In genomic region chr16:57231089-57231936, GRCm38 (mm10) we compare ENCODE assay signal across 8 mouse cellular contexts. TPM values are rescaled to one million over a fixed set of nuclear protein-coding genes. Genes with fewer than 3 reads are reported as not detected.
DNase-seq lines count a peak whose midpoint lies in the region; ATAC-seq and TF ChIP-seq lines count a peak whose summit lies in the region.

TSS of gene Tbc1d23 (minus strand) at chr16:57231504.

- TF ChIP-seq EP300 in heart, adult 2 months (IDR thresholded peaks at IDR 0.05; ENCODE audit: insufficient read depth, low read depth, low read length), result peak; percentile 71

- H3K79me2 ChIP-seq in heart, adult 2 months (replicated peaks; ENCODE audit: control insufficient read depth, insufficient read depth, low read length), result peaks cover 1% of the 10 kb centered on the region; the same call in 1 of the 2 replicates

- H3K9ac ChIP-seq in embryonic facial prominence, embryonic 14.5 days (ENCODE audit: low read depth, low read length), result peak within 1 kb of the TSS; percentile 87
- peak within 1 kb of the TSS; percentile 73 for H3K9ac ChIP-seq in heart, adult 2 months (ENCODE audit: low read depth, low read length)
- peak within 1 kb of the TSS; percentile 81 for H3K9ac ChIP-seq in limb, embryonic 13.5 days
- peak within 1 kb of the TSS; percentile 87 for H3K9ac ChIP-seq in midbrain, embryonic 16.5 days (ENCODE audit: low read depth, low read length)

- ATAC-seq in embryonic facial prominence, embryonic 14.5 days (ENCODE audit: low read depth), result peak; percentile 99
- ATAC-seq in limb, embryonic 13.5 days (ENCODE audit: low FRiP score, low read depth), result peak; percentile 99
- peak; percentile 100 for ATAC-seq in midbrain, embryonic 16.5 days

- intact Hi-C loops in heart, adult 2 months (cut with DNase I), result loop anchor here (5.0 to 10.0 kb wide), 3 partner anchors 109 to 1496 kb away; partner anchors contain the start of genes Cldnd1 and Tomm70a

- H3K9me3 ChIP-seq in embryonic facial prominence, embryonic 14.5 days (ENCODE audit: control insufficient read depth, low read length), result no peaks in the 10 kb centered on the region
- H3K9me3 ChIP-seq in limb, embryonic 13.5 days, result no peaks in the 10 kb centered on the region
- no peaks in the 10 kb centered on the region for H3K9me3 ChIP-seq in midbrain, embryonic 16.5 days (replicated peaks; ENCODE audit: control insufficient read depth, low read length, poor library complexity, severe bottlenecking)

- no peaks in the 10 kb centered on the region for H3K27me3 ChIP-seq in embryonic facial prominence, embryonic 14.5 days (replicated peaks; ENCODE audit: control insufficient read depth, insufficient read depth, low read length)
- no peaks in the 10 kb centered on the region for H3K27me3 ChIP-seq in heart, adult 2 months (ENCODE audit: control insufficient read depth, insufficient read depth, low read length)
- no peaks in the 10 kb centered on the region for H3K27me3 ChIP-seq in limb, embryonic 13.5 days
- H3K27me3 ChIP-seq in midbrain, embryonic 16.5 days (ENCODE audit: control insufficient read depth, insufficient read depth, low read depth, low read length), result no peaks in the 10 kb centered on the region

- peak; percentile 91 for TF ChIP-seq POLR2A in heart, adult 2 months (IDR thresholded peaks at IDR 0.05; ENCODE audit: insufficient read depth, low read depth, low read length)

- peak; percentile 100 for DNase-seq in 3T3-L1 (ENCODE audit: low read depth, low spot score)
- DNase-seq in adrenal gland, postnatal 4 days (ENCODE audit: low spot score in 2 of 2), result peak; percentile 95
- peak; percentile 99 for DNase-seq in embryonic facial prominence, embryonic 14.5 days (ENCODE audit: low spot score)
- DNase-seq in heart, adult 2 months, result peak; percentile 96 to 97
- DNase-seq in kidney, adult 8-10 months, result peak; percentile 97 to 99
- DNase-seq in spleen, postnatal 10 days (ENCODE audit: low spot score in 2 of 2), result peak; percentile 90 to 95

- H3K27ac ChIP-seq in embryonic facial prominence, embryonic 14.5 days (replicated peaks; ENCODE audit: low read depth, low read length), result peak within 1 kb of the TSS; percentile 61
- H3K27ac ChIP-seq in heart, adult 2 months, result peak within 1 kb of the TSS; percentile 88
- peak within 1 kb of the TSS; percentile 67 for H3K27ac ChIP-seq in limb, embryonic 13.5 days
- H3K27ac ChIP-seq in midbrain, embryonic 16.5 days (ENCODE audit: low read length), result peak within 1 kb of the TSS; percentile 81

- H3K36me3 ChIP-seq in embryonic facial prominence, embryonic 14.5 days (ENCODE audit: control insufficient read depth, insufficient read depth, low read length), result no peaks in the 10 kb centered on the region
- H3K36me3 ChIP-seq in heart, adult 2 months (ENCODE audit: control insufficient read depth, insufficient read depth, low read length), result peaks cover 9% of the 10 kb centered on the region
- no peaks in the 10 kb centered on the region for H3K36me3 ChIP-seq in limb, embryonic 13.5 days
- no peaks in the 10 kb centered on the region for H3K36me3 ChIP-seq in midbrain, embryonic 16.5 days (ENCODE audit: control insufficient read depth, insufficient read depth, low read length)

- H3K4me2 ChIP-seq in embryonic facial prominence, embryonic 14.5 days (ENCODE audit: low read depth, low read length), result peak within 1 kb of the TSS; percentile 73
- H3K4me2 ChIP-seq in limb, embryonic 13.5 days (replicated peaks), result peak within 1 kb of the TSS; percentile 76
- peak within 1 kb of the TSS; percentile 74 for H3K4me2 ChIP-seq in midbrain, embryonic 16.5 days (ENCODE audit: low read length)

- H3K4me3 ChIP-seq in embryonic facial prominence, embryonic 14.5 days (ENCODE audit: low read depth, low read length), result peak within 1 kb of the TSS; percentile 96
- peak within 1 kb of the TSS; percentile 94 for H3K4me3 ChIP-seq in heart, adult 2 months
- H3K4me3 ChIP-seq in limb, embryonic 13.5 days, result peak within 1 kb of the TSS; percentile 95
- H3K4me3 ChIP-seq in midbrain, embryonic 16.5 days (ENCODE audit: low read depth, low read length), result peak within 1 kb of the TSS; percentile 81

- H3K4me1 ChIP-seq in embryonic facial prominence, embryonic 14.5 days (ENCODE audit: control insufficient read depth, insufficient read depth, low read length), result peaks cover 8% of the 10 kb centered on the region
- peaks cover 6% of the 10 kb centered on the region for H3K4me1 ChIP-seq in heart, adult 2 months (ENCODE audit: control insufficient read depth, insufficient read depth, low read length)
- H3K4me1 ChIP-seq in limb, embryonic 13.5 days, result peaks cover 11% of the 10 kb centered on the region
- peaks cover 9% of the 10 kb centered on the region for H3K4me1 ChIP-seq in midbrain, embryonic 16.5 days (ENCODE audit: control insufficient read depth, insufficient read depth, low read length)

- TF ChIP-seq CTCF in heart, adult 2 months (IDR thresholded peaks at IDR 0.05), result no peak

- WGBS in embryonic facial prominence, embryonic 14.5 days, result under 1% methylated on average over 41 of the region's 42 CpGs
- under 1% methylated on average over 42 of the region's 42 CpGs for WGBS in heart, adult 2 months
- WGBS in limb, embryonic 13.5 days, result under 1% methylated on average over 42 of the region's 42 CpGs
- WGBS in midbrain, embryonic 16.5 days, result under 1% methylated on average over 42 of the region's 42 CpGs

RNA-seq across cellular contexts. Expression of gene Tbc1d23, which starts in this region (rescaled TPM):
- total RNA-seq in adrenal gland, postnatal 4 days (2021), result 10 to 100 TPM; 46.3 to 48.9 TPM
- 34.1 and 34.5 TPM in 2 replicates for polyA plus RNA-seq in embryonic facial prominence, embryonic 14.5 days (2014; fragmentation: Nextera tagmentation; extraction: Ambion mirVana)
- 10 to 100 TPM; 25.3 to 26.1 TPM for total RNA-seq in heart, adult 2 months (2021)
- 7.7 and 21.2 TPM in 2 replicates for polyA plus RNA-seq in heart, adult 2 months (2012; rRNA removed)
- polyA plus RNA-seq in limb, embryonic 13.5 days (2015; fragmentation: Nextera tagmentation; extraction: Ambion mirVana), result 30.9 and 35.3 TPM in 2 replicates
- polyA plus RNA-seq in midbrain, embryonic 16.5 days (2015; fragmentation: Nextera tagmentation; extraction: Ambion mirVana), result 33.3 and 34.7 TPM in 2 replicates

Comparison
In these comparisons a context has a peak if more than half of its experiments do, and no peak if none do; other contexts are left out.
1. Peak in every context shown above with its lines: DNase-seq, ATAC-seq, H3K4me3 ChIP-seq and H3K27ac ChIP-seq.